Mouse (Mus musculus) heart, embryonic 12.5 days (tissue): Measurements from ENCODE around the gene Far2. TPM values are rescaled to one million over a fixed set of nuclear protein-coding genes. Genes with fewer than 3 reads are reported as not detected.

Source experiments
- ATAC-seq: fragments of 200-750 bp; cut with Nextera tagmentation; 2 replicates; pipeline ENCODE4 v1.8.0; 2017; ENCODE audit warnings: moderate TSS enrichment, moderate library complexity; ENCODE audit not compliant: insufficient number of reproducible peaks, low FRiP score
- H3K27ac ChIP-seq: fragments of 300-500 bp; sonication (generic); 2 replicates; pipeline ENCODE4 v1.5.1; 2016; ENCODE audit warnings: mild to moderate bottlenecking, moderate library complexity; ENCODE audit not compliant: poor library complexity, severe bottlenecking
- H3K27me3 ChIP-seq: fragments of 300-500 bp; sonication (generic); replicated peaks from 2 replicates; pipeline ENCODE4 v1.6.1; 2016; ENCODE audit warnings: mild to moderate bottlenecking, moderate library complexity
- H3K36me3 ChIP-seq: fragments of 300-500 bp; sonication (generic); 2 replicates; pipeline ENCODE4 v1.6.1; 2016; ENCODE audit warnings: mild to moderate bottlenecking, moderate library complexity
- H3K4me1 ChIP-seq: fragments of 300-500 bp; sonication (generic); replicated peaks from 2 replicates; pipeline ENCODE4 v1.6.1; 2016; ENCODE audit warnings: mild to moderate bottlenecking
- H3K4me2 ChIP-seq: fragments of 300-500 bp; sonication (generic); 2 replicates; pipeline ENCODE4 v1.6.1; 2016; ENCODE audit warnings: mild to moderate bottlenecking, moderate library complexity
- H3K4me3 ChIP-seq: fragments of 300-500 bp; sonication (generic); 2 replicates; pipeline ENCODE4 v1.5.1; 2016; ENCODE audit warnings: mild to moderate bottlenecking
- H3K9ac ChIP-seq: fragments of 300-500 bp; sonication (generic); 2 replicates; pipeline ENCODE4 v1.6.1; 2016; ENCODE audit warnings: mild to moderate bottlenecking, moderate library complexity
- H3K9me3 ChIP-seq: fragments of 300-500 bp; sonication (generic); replicated peaks from 2 replicates; pipeline ENCODE4 v1.6.1; 2016; ENCODE audit warnings: mild to moderate bottlenecking, moderate library complexity
- WGBS: fragments of 180-500 bp; shearing (Covaris S2); methylation state at CpG from one replicate; pipeline ENCODE4 v1.1.7; 2016; 5-methylcytosine and 5-hydroxymethylcytosine counted together
- polyA plus RNA-seq: library from polyadenylated mRNA; unstranded; fragments of >200 nt; fragmentation: Nextera tagmentation; extraction: Ambion mirVana; gene quantifications from 2 replicates; pipeline ENCODE4 v1.2.1, GENCODE M21; 2016

Far2 gene
- polyA plus RNA-seq, 1 experiment from 2014 or later, result 1.2 TPM

DNA sequence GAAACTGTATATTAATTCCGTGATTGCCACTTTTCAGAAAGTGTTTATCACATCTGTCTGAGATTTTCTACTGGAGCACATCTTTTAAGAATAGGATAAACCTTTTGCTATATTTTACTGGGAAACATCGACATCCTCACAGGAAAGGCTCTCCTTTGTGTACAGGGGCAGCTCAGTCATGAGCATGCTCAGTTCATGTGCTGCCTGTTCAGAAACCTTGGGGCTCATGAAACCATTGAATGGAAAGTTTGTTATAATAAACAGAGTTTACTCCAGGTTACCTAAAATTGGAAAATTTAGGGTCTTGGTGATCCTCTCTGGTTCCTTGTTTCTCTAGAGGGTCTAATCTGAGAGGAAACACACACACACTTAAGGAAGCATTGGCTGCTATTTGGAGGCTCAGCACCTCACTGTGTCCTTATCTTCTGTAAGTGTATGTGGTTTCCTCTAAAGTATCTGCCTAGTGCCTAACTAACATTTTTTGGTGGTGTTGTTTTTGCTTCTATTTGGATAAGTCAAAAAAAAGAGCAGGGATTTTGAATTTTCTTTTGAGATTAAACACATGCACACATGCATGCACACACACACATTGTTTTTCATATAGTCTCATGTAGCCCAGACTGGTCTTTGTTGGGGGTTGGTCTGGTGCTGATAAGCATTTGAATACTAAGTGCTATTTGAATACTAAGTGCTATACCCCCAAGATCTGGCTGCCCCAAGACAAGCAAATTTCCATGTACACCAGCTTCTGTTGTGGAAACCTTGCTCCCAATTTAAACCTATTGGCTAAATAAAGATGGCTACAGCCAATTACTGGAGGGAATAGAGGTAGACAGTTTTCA lies 171.4 kb downstream of the Far2 start:
- no peaks in the 10 kb centered on the region for H3K36me3 ChIP-seq
- ATAC-seq, result no peak
- no peak overlapping the region for H3K9ac ChIP-seq
- no peaks in the 10 kb centered on the region for H3K27me3 ChIP-seq
- 75% methylated on average over 2 of the region's 2 CpGs for WGBS
- no peak overlapping the region for H3K4me3 ChIP-seq
- no peak overlapping the region for H3K27ac ChIP-seq
- H3K4me1 ChIP-seq, result 0 out of 2 replicates have a peak, but pooled peaks cover 2% of the 10 kb centered on the region
- no peaks in the 10 kb centered on the region for H3K9me3 ChIP-seq
- no peak overlapping the region for H3K4me2 ChIP-seq

DNA sequence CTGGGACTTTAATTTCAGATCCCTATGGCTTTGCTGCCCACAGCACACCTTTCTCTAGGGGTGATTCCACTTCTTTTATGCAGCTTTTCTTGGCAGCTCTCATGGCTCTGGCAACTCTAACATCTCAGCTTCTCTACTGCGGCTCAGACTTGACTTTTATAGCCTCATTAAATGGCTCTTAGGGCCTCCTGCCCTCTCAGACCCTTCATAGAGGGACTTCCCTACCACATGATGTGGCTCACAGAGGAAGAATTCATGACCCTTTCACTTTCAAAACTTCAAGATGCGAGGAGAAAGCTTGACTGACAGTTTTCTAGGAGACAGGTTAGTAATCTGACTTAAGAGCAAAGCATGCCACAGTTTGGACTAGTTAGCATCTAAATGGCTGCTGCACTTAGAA lies 175.6 kb downstream of the Far2 start:
- Histone ChIP-seq H3K4me2 (no peak overlapping the region), H3K9ac (no peak overlapping the region), H3K36me3 (no peaks in the 10 kb centered on the region), H3K9me3 (no peaks in the 10 kb centered on the region), H3K27ac (no peak overlapping the region), H3K27me3 (no peaks in the 10 kb centered on the region), H3K4me1 (no peaks in the 10 kb centered on the region), H3K4me3 (no peak overlapping the region)
- 74% methylated on average over 2 of the region's 2 CpGs for WGBS
- no peak for ATAC-seq

- no peak overlapping the region for H3K4me3 ChIP-seq
- H3K27me3 ChIP-seq, result no peaks in the 10 kb centered on the region
- no peak overlapping the region for H3K27ac ChIP-seq
- ATAC-seq, result no peak
- no peaks in the 10 kb centered on the region for H3K9me3 ChIP-seq
- H3K36me3 ChIP-seq, result no peaks in the 10 kb centered on the region
- H3K4me1 ChIP-seq, result 0 out of 2 replicates have a peak, but pooled peaks cover 5% of the 10 kb centered on the region
- H3K4me2 ChIP-seq, result no peak overlapping the region
- WGBS, result 59% methylated on average over 3 of the region's 3 CpGs
- no peak overlapping the region for H3K9ac ChIP-seq
These were observed 180.5 kb downstream of the Far2 start for GRCm38 (mm10) chr6:148227542-148227941.

Other genes with a start within 250 kb of the Far2 start
- gene Ergic2, start 165.1 kb downstream of the Far2 start, polyA plus RNA-seq, result 181 and 183 TPM in 2 replicates